7 mouse cellular contexts compared by ENCODE assay signal in the genomic region with DNA sequence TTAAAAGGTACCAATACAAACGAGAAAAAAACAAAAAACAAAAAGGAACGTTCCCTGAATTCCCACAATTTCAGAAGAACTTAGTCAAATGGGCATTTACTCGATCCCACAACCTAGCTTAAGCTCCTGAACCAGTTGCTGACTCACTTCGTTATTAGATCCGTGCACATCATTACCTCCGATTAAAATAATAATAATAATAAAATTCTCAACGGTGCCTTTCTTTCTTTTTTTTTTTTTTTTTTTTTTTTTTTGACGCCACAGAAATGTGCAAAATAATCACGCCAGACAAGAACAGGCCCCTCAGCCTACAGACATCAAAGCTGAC. TPM values are rescaled to one million over a fixed set of nuclear protein-coding genes. Genes with fewer than 3 reads are reported as not detected.
DNase-seq lines count a peak whose midpoint lies in the region; ATAC-seq and TF ChIP-seq lines count a peak whose summit lies in the region.

No protein-coding gene starts in this region.

- no peak for TF ChIP-seq CTCF in lung, postnatal 0 days (IDR thresholded peaks at IDR 0.05)
- TF ChIP-seq CTCF in small intestine, adult 2 months (IDR thresholded peaks at IDR 0.05; ENCODE audit: extremely low read depth, insufficient read length, insufficient replicate concordance, low read depth, low read length) = no peak

- H3K4me1 ChIP-seq in lung, postnatal 0 days (ENCODE audit: insufficient read depth, low read depth, low read length) = no peaks in the 10 kb centered on the region
- H3K4me1 ChIP-seq in forebrain, embryonic 10.5 days = peaks cover 25% of the 10 kb centered on the region
- peaks cover 19% of the 10 kb centered on the region for H3K4me1 ChIP-seq in limb, embryonic 12.5 days (replicated peaks)
- H3K4me1 ChIP-seq in small intestine, adult 2 months (ENCODE audit: control insufficient read depth, insufficient read depth, insufficient read length, low read length) = no peaks in the 10 kb centered on the region; the same call in 1 of the 2 replicates

- H3K9ac ChIP-seq in lung, postnatal 0 days (replicated peaks; ENCODE audit: low read depth) = peak overlapping the region; percentile 99
- H3K9ac ChIP-seq in limb, embryonic 12.5 days (replicated peaks) = peak overlapping the region; percentile 97

- H3K4me2 ChIP-seq in lung, postnatal 0 days (replicated peaks; ENCODE audit: low read depth, low read length) = peak overlapping the region; percentile 83
- H3K4me2 ChIP-seq in limb, embryonic 12.5 days = peak overlapping the region; percentile 72

- no peak for TF ChIP-seq POLR2A in small intestine, adult 2 months (IDR thresholded peaks at IDR 0.05; ENCODE audit: low read depth, low read length)

- peak overlapping the region; percentile 95; the same call in 1 of the 2 replicates for H3K27ac ChIP-seq in lung, postnatal 0 days (ENCODE audit: low read length)
- H3K27ac ChIP-seq in forebrain, embryonic 10.5 days = peak overlapping the region; percentile 99
- peak overlapping the region; percentile 95 for H3K27ac ChIP-seq in limb, embryonic 12.5 days
- H3K27ac ChIP-seq in small intestine, adult 2 months (ENCODE audit: insufficient read depth, low read depth, low read length) = peak overlapping the region; percentile 34; the same call in 1 of the 2 replicates

- no peaks in the 10 kb centered on the region for H3K36me3 ChIP-seq in lung, postnatal 0 days (ENCODE audit: insufficient read depth, low read length)
- H3K36me3 ChIP-seq in forebrain, embryonic 10.5 days (replicated peaks) = peaks cover 38% of the 10 kb centered on the region
- 0 out of 2 replicates have a peak, but pooled peaks cover 3% of the 10 kb centered on the region for H3K36me3 ChIP-seq in limb, embryonic 12.5 days
- no peaks in the 10 kb centered on the region for H3K36me3 ChIP-seq in small intestine, adult 2 months (ENCODE audit: control insufficient read depth, insufficient read depth, low read length)

- peak overlapping the region; percentile 97 for H3K4me3 ChIP-seq in lung, postnatal 0 days (ENCODE audit: low read depth, low read length)
- peak overlapping the region; percentile 82 for H3K4me3 ChIP-seq in forebrain, embryonic 10.5 days
- H3K4me3 ChIP-seq in limb, embryonic 12.5 days (replicated peaks) = peak overlapping the region; percentile 86
- peak overlapping the region; percentile 99 for H3K4me3 ChIP-seq in small intestine, adult 2 months (ENCODE audit: low read depth, low read length)

- no peak for DNase-seq in lung, postnatal 0 days (ENCODE audit: low spot score)
- no peak for DNase-seq in lung, postnatal 25 days (ENCODE audit: low spot score)
- DNase-seq in forebrain, embryonic 10.5 days (ENCODE audit: extremely low spot score, low spot score) = no peak
- DNase-seq in ovary, postnatal 36 days (ENCODE audit: low spot score) = no peak
- no peak for DNase-seq in urinary bladder, adult 2 months (ENCODE audit: low spot score)

- no peaks in the 10 kb centered on the region for H3K27me3 ChIP-seq in lung, postnatal 0 days (replicated peaks; ENCODE audit: insufficient read depth, low read length)
- no peaks in the 10 kb centered on the region for H3K27me3 ChIP-seq in forebrain, embryonic 10.5 days (ENCODE audit: poor library complexity, severe bottlenecking)
- no peaks in the 10 kb centered on the region for H3K27me3 ChIP-seq in limb, embryonic 12.5 days
- no peaks in the 10 kb centered on the region for H3K27me3 ChIP-seq in small intestine, adult 2 months (ENCODE audit: control insufficient read depth, insufficient read depth, low read length)

- 2% methylated on average over 9 of the region's 9 CpGs for WGBS in lung, postnatal 0 days
- WGBS in forebrain, embryonic 10.5 days = 6% methylated on average over 9 of the region's 9 CpGs
- WGBS in limb, embryonic 12.5 days = 6% methylated on average over 9 of the region's 9 CpGs
- WGBS in small intestine, adult 2 months = under 1% methylated on average over 9 of the region's 9 CpGs

- no peak for ATAC-seq in lung, postnatal 0 days
- no peak for ATAC-seq in limb, embryonic 12.5 days (ENCODE audit: insufficient number of reproducible peaks, insufficient read depth, low FRiP score, low TSS enrichment, low read depth)

- no peak for TF ChIP-seq EP300 in lung, postnatal 0 days (IDR thresholded peaks at IDR 0.05)

- no peaks in the 10 kb centered on the region for H3K9me3 ChIP-seq in lung, postnatal 0 days (ENCODE audit: low read length)
- no peaks in the 10 kb centered on the region; the same call in 1 of the 2 replicates for H3K9me3 ChIP-seq in forebrain, embryonic 10.5 days
- H3K9me3 ChIP-seq in limb, embryonic 12.5 days = no peaks in the 10 kb centered on the region

RNA-seq across cellular contexts. Expression of a gene that starts 0.8 kb away (rescaled TPM):
- 5.9 and 7.5 TPM in 2 replicates for polyA plus RNA-seq in lung, postnatal 0 days (2015; fragmentation: Nextera tagmentation; extraction: Ambion mirVana)
- polyA plus RNA-seq in forebrain, embryonic 10.5 days (2016; fragmentation: Nextera tagmentation; extraction: Ambion mirVana) = 36.0 and 40.0 TPM in 2 replicates
- polyA plus RNA-seq in limb, embryonic 12.5 days (2016; fragmentation: Nextera tagmentation; extraction: Ambion mirVana) = 42.8 and 46.4 TPM in 2 replicates
- polyA plus RNA-seq in small intestine, adult 2 months (2012; rRNA removed) = 0.15 and 0.41 TPM in 2 replicates
- polyA plus RNA-seq in urinary bladder, adult 2 months (2012; rRNA removed) = 9.7 and 10.4 TPM in 2 replicates

RNA-seq across cellular contexts. Expression of a gene that starts 0.8 kb away (rescaled TPM):
- polyA plus RNA-seq in lung, postnatal 0 days (2015; fragmentation: Nextera tagmentation; extraction: Ambion mirVana) = 1.5 and 2.4 TPM in 2 replicates
- polyA plus RNA-seq in forebrain, embryonic 10.5 days (2016; fragmentation: Nextera tagmentation; extraction: Ambion mirVana) = 49.4 and 50.7 TPM in 2 replicates
- 43.7 and 45.0 TPM in 2 replicates for polyA plus RNA-seq in limb, embryonic 12.5 days (2016; fragmentation: Nextera tagmentation; extraction: Ambion mirVana)
- polyA plus RNA-seq in small intestine, adult 2 months (2012; rRNA removed) = 0.70 and 1.1 TPM in 2 replicates
- polyA plus RNA-seq in urinary bladder, adult 2 months (2012; rRNA removed) = 2.7 TPM in 2 replicates

Comparison
In these comparisons a context has a peak if more than half of its experiments do, and no peak if none do; other contexts are left out.
1. H3K27ac ChIP-seq: peak in every context shown above with its lines; median percentile 99 in forebrain, embryonic 10.5 days; 95 in lung, postnatal 0 days; 95 in limb, embryonic 12.5 days; 34 in small intestine, adult 2 months.
2. RNA of a gene that starts 0.8 kb away (polyA plus RNA-seq): 49.4 to 50.7 TPM in forebrain, embryonic 10.5 days and 43.7 to 45.0 TPM in limb, embryonic 12.5 days; 2.7 TPM in urinary bladder, adult 2 months, 1.5 to 2.4 TPM in lung, postnatal 0 days and 0.70 to 1.1 TPM in small intestine, adult 2 months; every median in the first group is over 10 times any median in the second.
3. Peak in every context shown above with its lines, with median percentiles within 50 percentile points of each other: H3K4me3 ChIP-seq.